Mouse (Mus musculus) olfactory bulb, adult 2 months (tissue): ENCODE data around the gene Trim27.

Experiments
- CTCF ChIP-seq: fragments of 200-500 bp; IDR thresholded peaks from 2 replicates; pipeline ENCODE4 v1.5.1; 2012; ENCODE audit warnings: low read depth, mild to moderate bottlenecking, low read length, moderate library complexity; ENCODE audit not compliant: insufficient read depth
- POLR2A ChIP-seq: fragments of 200-500 bp; IDR thresholded peaks from 2 replicates; pipeline ENCODE4 v1.6.1; 2012; ENCODE audit warnings: mild to moderate bottlenecking, low read depth, low read length, moderate library complexity; ENCODE audit not compliant: insufficient read depth

GRCm38 (mm10) chr13:21179724-21180550, 692 bp downstream of the Trim27 start:
- TF ChIP-seq CTCF = no peak
- TF ChIP-seq POLR2A = peak; percentile 67
